In genomic region chr2:33179930-33180630, GRCm38 (mm10) we compare ENCODE assay signal across 8 mouse cellular contexts. TPM values are rescaled to one million over a fixed set of nuclear protein-coding genes. Genes with fewer than 3 reads are reported as not detected.
A peak's percentile ranks its signal among the peaks of the same experiment; 100 is the strongest.
DNase-seq lines count a peak whose midpoint lies in the region; ATAC-seq and TF ChIP-seq lines count a peak whose summit lies in the region.

No protein-coding gene starts in this region.

- TF ChIP-seq POLR2A in CH12.LX (IDR thresholded peaks at IDR 0.05; ENCODE audit: low read depth, low read length), result no peak

- dilution Hi-C loops in CH12.LX (cut with MboI; ENCODE audit: extremely low pct_ligation_motif_present, extremely low pct_unique_long_range_greater_than_20kb, low sequenced_read_pairs), result no loop called here

- peak; percentile 98 for DNase-seq in heart, adult 11 months
- DNase-seq in heart, postnatal 14 days, result no peak
- peak; percentile 37 for DNase-seq in CH12.LX (ENCODE audit: extremely low read depth)
- peak; percentile 57 for DNase-seq in limb, embryonic 10.5 days (ENCODE audit: low spot score)
- no peak for DNase-seq in spleen, adult 18-20 months
- DNase-seq in ovary, postnatal 10 days (ENCODE audit: low spot score), result no peak

- TF ChIP-seq CTCF in CH12.LX (conservative IDR thresholded peaks at IDR 0.05 in 1 of 2, IDR thresholded peaks at IDR 0.05 in 1 of 2; ENCODE audit: low read depth in 2 of 2, low read length in 2 of 2), result no peak

- ATAC-seq in heart, embryonic 14.5 days (ENCODE audit: insufficient number of reproducible peaks, insufficient read depth, low FRiP score, low read depth), result no peak
- no peak for ATAC-seq in granulocyte monocyte progenitor cell, adult 5-6 weeks (replicated peaks; ENCODE audit: poor library complexity, severe bottlenecking)

- no peaks in the 10 kb centered on the region for H3K9me3 ChIP-seq in CH12.LX (replicated peaks; ENCODE audit: low read length)
- H3K9me3 ChIP-seq in heart, embryonic 14.5 days (ENCODE audit: control insufficient read depth, low read length), result no peaks in the 10 kb centered on the region
- H3K9me3 ChIP-seq in limb, embryonic 10.5 days (replicated peaks), result no peaks in the 10 kb centered on the region

- no peak overlapping the region for H3K4me3 ChIP-seq in CH12.LX (replicated peaks in 1 of 3; ENCODE audit: low read depth in 2 of 3, low read length in 2 of 3, poor library complexity in 1 of 3)
- H3K4me3 ChIP-seq in heart, embryonic 14.5 days (ENCODE audit: control insufficient read depth in 1 of 2, insufficient read depth in 1 of 2, low read depth in 1 of 2, low read length in 2 of 2), result no peak overlapping the region
- no peak overlapping the region for H3K4me3 ChIP-seq in limb, embryonic 10.5 days

- intact Hi-C loops in heart, postnatal 14 days (cut with DNase I), result no loop called here

- H3K27ac ChIP-seq in CH12.LX (ENCODE audit: insufficient read depth, low read depth), result no peak overlapping the region
- 0 out of 4 replicates have a peak overlapping the region, but pooled peaks of 1 of the 2 experiments have one; percentile 15 for H3K27ac ChIP-seq in heart, embryonic 14.5 days (replicated peaks in 1 of 2; ENCODE audit: control insufficient read depth in 1 of 2, insufficient read depth in 1 of 2, low read depth in 2 of 2, low read length in 2 of 2)
- H3K27ac ChIP-seq in limb, embryonic 10.5 days, result peak overlapping the region; percentile 83

- in situ Hi-C loops in CH12.LX (cut with MboI; ENCODE audit: low pct_ligation_motif_present, low pct_unique_long_range_greater_than_20kb, low sequenced_read_pairs), result no loop called here

- no peaks in the 10 kb centered on the region for H3K27me3 ChIP-seq in CH12.LX (replicated peaks)
- no peaks in the 10 kb centered on the region for H3K27me3 ChIP-seq in heart, embryonic 14.5 days (ENCODE audit: control insufficient read depth, insufficient read depth, low read length)
- no peaks in the 10 kb centered on the region for H3K27me3 ChIP-seq in limb, embryonic 10.5 days (ENCODE audit: low read depth, poor library complexity, severe bottlenecking)

- 69% methylated on average over 16 of the region's 16 CpGs for WGBS in heart, embryonic 14.5 days
- 66% methylated on average over 16 of the region's 16 CpGs for WGBS in limb, embryonic 10.5 days

- no peak overlapping the region for H3K9ac ChIP-seq in CH12.LX (ENCODE audit: insufficient read depth, low read depth)
- 0 out of 2 replicates have a peak overlapping the region, but pooled peaks have one; percentile 0 for H3K9ac ChIP-seq in heart, embryonic 14.5 days (ENCODE audit: low read length)

- no peaks in the 10 kb centered on the region for H3K36me3 ChIP-seq in CH12.LX (replicated peaks in 1 of 2; ENCODE audit: control insufficient read depth in 1 of 2, insufficient read depth in 1 of 2, low read length in 1 of 2)
- H3K36me3 ChIP-seq in heart, embryonic 14.5 days (ENCODE audit: control insufficient read depth, insufficient read depth, low read length), result no peaks in the 10 kb centered on the region
- H3K36me3 ChIP-seq in limb, embryonic 10.5 days, result no peaks in the 10 kb centered on the region

- no peak for TF ChIP-seq RAD21 in CH12.LX (IDR thresholded peaks at IDR 0.05; ENCODE audit: low read depth, low read length)

- peaks cover 27 to 41% of the 10 kb centered on the region in 2 experiments for H3K4me1 ChIP-seq in CH12.LX (ENCODE audit: control insufficient read depth in 1 of 2, insufficient read depth in 2 of 2)
- peaks cover 27 to 28% of the 10 kb centered on the region in 2 experiments for H3K4me1 ChIP-seq in heart, embryonic 14.5 days (ENCODE audit: control insufficient read depth in 2 of 2, insufficient read depth in 2 of 2, low read length in 2 of 2)
- H3K4me1 ChIP-seq in limb, embryonic 10.5 days, result peaks cover 43% of the 10 kb centered on the region

- H3K79me2 ChIP-seq in CH12.LX (replicated peaks; ENCODE audit: control insufficient read depth, extremely low read depth, insufficient read depth, poor library complexity, severe bottlenecking), result no peaks in the 10 kb centered on the region

- no peak for TF ChIP-seq EP300 in CH12.LX (IDR thresholded peaks at IDR 0.05; ENCODE audit: low read length)

- no peak overlapping the region for H3K4me2 ChIP-seq in CH12.LX (ENCODE audit: insufficient read depth, low read depth, poor library complexity, severe bottlenecking)
- no peak overlapping the region for H3K4me2 ChIP-seq in heart, embryonic 14.5 days (ENCODE audit: low read length)

TF ChIP-seq in CH12.LX, 34 proteins besides CTCF, POLR2A, EP300 and RAD21:
- TF ChIP-seq E2F4 (IDR thresholded peaks at IDR 0.05; ENCODE audit: insufficient replicate concordance, low read depth, low read length) (no peak), USF1 (IDR thresholded peaks at IDR 0.05; ENCODE audit: low read depth, low read length) (peak; percentile 69), ZMIZ1 (IDR thresholded peaks at IDR 0.05; ENCODE audit: low read depth, low read length) (no peak), GABPA (IDR thresholded peaks at IDR 0.05; ENCODE audit: insufficient replicate concordance, low read depth, low read length) (no peak), MAX (IDR thresholded peaks at IDR 0.05; ENCODE audit: low read length) (peak; percentile 97), MAZ (IDR thresholded peaks at IDR 0.05; ENCODE audit: low read depth, low read length) (no peak), MYC (IDR thresholded peaks at IDR 0.05; ENCODE audit: low read depth, low read length) (peak; percentile 97), SIN3A (IDR thresholded peaks at IDR 0.05; ENCODE audit: low read length) (peak; percentile 31; the same call in 1 of the 2 replicates), USF2 (conservative IDR thresholded peaks at IDR 0.05; ENCODE audit: low read depth, low read length) (peak; percentile 53), BHLHE40 (IDR thresholded peaks at IDR 0.05; ENCODE audit: low read depth, low read length) (peak; percentile 87), MXI1 (IDR thresholded peaks at IDR 0.05; ENCODE audit: low read depth, low read length) (peak; percentile 79)

RNA-seq across cellular contexts. Expression of gene Angptl2, which starts 35.8 kb away (rescaled TPM):
- total RNA-seq in heart, postnatal 14 days (2021), result 10 to 100 TPM; 83.2 to 85.0 TPM
- total RNA-seq in CH12.LX (2012; rRNA removed), result 0.04 and 0.17 TPM in 2 replicates
- total RNA-seq in CH12.LX (2014; rRNA removed), result not detected in 2 replicates
- polyA plus RNA-seq in CH12.LX (2012; ENCODE audit: insufficient read length, low read depth), result 0.21 and 0.35 TPM in 2 replicates
- 51.4 and 58.2 TPM in 2 replicates for polyA plus RNA-seq in heart, embryonic 14.5 days (2014; fragmentation: Nextera tagmentation; extraction: Ambion mirVana)
- polyA plus RNA-seq in limb, embryonic 10.5 days (2016; fragmentation: Nextera tagmentation; extraction: Ambion mirVana), result 40.1 and 51.8 TPM in 2 replicates
- total RNA-seq in granulocyte monocyte progenitor cell, adult 5-6 weeks (2014; fragmentation: Nextera tagmentation), result 0.92 and 1.6 TPM in 2 replicates
- total RNA-seq in granulocyte monocyte progenitor cell, adult 5-6 weeks (2017), result 1.3 TPM in 2 replicates

RNA-seq across cellular contexts. Expression of gene Garnl3, which starts 48.6 kb away (rescaled TPM):
- total RNA-seq in heart, postnatal 14 days (2021), result 1 to 10 TPM; 4.1 to 4.2 TPM
- total RNA-seq in CH12.LX (2012; rRNA removed), result 0.08 and 0.25 TPM in 2 replicates
- total RNA-seq in CH12.LX (2014; rRNA removed), result 0.49 TPM in 1 of 2 replicates, not detected in the other
- 0.16 and 0.19 TPM in 2 replicates for polyA plus RNA-seq in CH12.LX (2012; ENCODE audit: insufficient read length, low read depth)
- polyA plus RNA-seq in heart, embryonic 14.5 days (2014; fragmentation: Nextera tagmentation; extraction: Ambion mirVana), result 9.0 and 11.0 TPM in 2 replicates
- 8.6 and 9.4 TPM in 2 replicates for polyA plus RNA-seq in limb, embryonic 10.5 days (2016; fragmentation: Nextera tagmentation; extraction: Ambion mirVana)
- total RNA-seq in granulocyte monocyte progenitor cell, adult 5-6 weeks (2014; fragmentation: Nextera tagmentation), result not detected in 2 replicates
- total RNA-seq in granulocyte monocyte progenitor cell, adult 5-6 weeks (2017), result 0.13 TPM in 1 of 2 replicates, not detected in the other

Comparison
In these comparisons a context has a peak if more than half of its experiments do, and no peak if none do; other contexts are left out.
1. DNase-seq: peak in heart, adult 11 months (single experiment), CH12.LX (single experiment) and limb, embryonic 10.5 days (single experiment); none in heart, postnatal 14 days (0 of 2), spleen, adult 18-20 months (0 of 2) and ovary, postnatal 10 days (single experiment).
2. RNA of gene Angptl2, which starts 35.8 kb away (total RNA-seq): 83.2 to 85.0 TPM in heart, postnatal 14 days; 0.92 to 1.6 TPM in granulocyte monocyte progenitor cell, adult 5-6 weeks and 0.04 to 0.17 TPM in CH12.LX; every median in the first group is over 10 times any median in the second.